Mouse (Mus musculus) midbrain, embryonic 15.5 days (tissue): ENCODE measurements around the gene Cmtm3. TPM values are rescaled to one million over a fixed set of nuclear protein-coding genes. Genes with fewer than 3 reads are reported as not detected.
A peak's percentile ranks its signal among the peaks of the same experiment; 100 is the strongest.
"Not testable (repeated sequence)": the region's sequence is repeated elsewhere in the genome, so short reads cannot be mapped to it uniquely, and the experiment has no call there.

ENCODE experiments used
- ATAC-seq: fragments of 200-750 bp; cut with Nextera tagmentation; replicated peaks from 2 replicates; pipeline ENCODE4 v1.8.0; 2017; ENCODE audit warnings: moderate TSS enrichment
- H3K27ac ChIP-seq: fragments of 300-500 bp; sonication (generic); 2 replicates; pipeline ENCODE4 v1.5.1; 2015; ENCODE audit warnings: mild to moderate bottlenecking, inconsistent platforms
- H3K27me3 ChIP-seq: fragments of 300-500 bp; sonication (generic); replicated peaks from 2 replicates; pipeline ENCODE4 v1.6.1; 2015; ENCODE audit warnings: inconsistent platforms
- H3K36me3 ChIP-seq: fragments of 300-500 bp; sonication (generic); replicated peaks from 2 replicates; pipeline ENCODE4 v1.6.1; 2015; ENCODE audit warnings: inconsistent platforms
- H3K4me1 ChIP-seq: fragments of 300-500 bp; sonication (generic); 2 replicates; pipeline ENCODE4 v1.6.1; 2015; ENCODE audit warnings: inconsistent platforms
- H3K4me2 ChIP-seq: fragments of 300-500 bp; sonication (generic); 2 replicates; pipeline ENCODE4 v1.6.1; 2015; ENCODE audit warnings: inconsistent platforms, mild to moderate bottlenecking, moderate library complexity
- H3K4me3 ChIP-seq: fragments of 300-500 bp; sonication (generic); 2 replicates; pipeline ENCODE4 v1.5.1; 2015; ENCODE audit warnings: mild to moderate bottlenecking, inconsistent platforms
- H3K9ac ChIP-seq: fragments of 300-500 bp; sonication (generic); 2 replicates; pipeline ENCODE4 v1.6.1; 2015; ENCODE audit warnings: mild to moderate bottlenecking, inconsistent platforms
- H3K9me3 ChIP-seq: fragments of 300-500 bp; sonication (generic); 2 replicates; pipeline ENCODE4 v1.6.1; 2016; ENCODE audit warnings: inconsistent platforms
- WGBS: fragments of 180-500 bp; shearing (Covaris S2); methylation state at CpG from one replicate; pipeline ENCODE4 v1.1.7; 2015; ENCODE audit warnings: mixed read lengths; 5-methylcytosine and 5-hydroxymethylcytosine counted together
- polyA plus RNA-seq: library from polyadenylated mRNA; unstranded; fragments of >200 nt; fragmentation: Nextera tagmentation; extraction: Ambion mirVana; gene quantifications from 2 replicates; pipeline ENCODE4 v1.2.1, GENCODE M21; 2015

Gene Cmtm3
- 33.2 and 37.2 TPM in 2 replicates for polyA plus RNA-seq

DNA sequence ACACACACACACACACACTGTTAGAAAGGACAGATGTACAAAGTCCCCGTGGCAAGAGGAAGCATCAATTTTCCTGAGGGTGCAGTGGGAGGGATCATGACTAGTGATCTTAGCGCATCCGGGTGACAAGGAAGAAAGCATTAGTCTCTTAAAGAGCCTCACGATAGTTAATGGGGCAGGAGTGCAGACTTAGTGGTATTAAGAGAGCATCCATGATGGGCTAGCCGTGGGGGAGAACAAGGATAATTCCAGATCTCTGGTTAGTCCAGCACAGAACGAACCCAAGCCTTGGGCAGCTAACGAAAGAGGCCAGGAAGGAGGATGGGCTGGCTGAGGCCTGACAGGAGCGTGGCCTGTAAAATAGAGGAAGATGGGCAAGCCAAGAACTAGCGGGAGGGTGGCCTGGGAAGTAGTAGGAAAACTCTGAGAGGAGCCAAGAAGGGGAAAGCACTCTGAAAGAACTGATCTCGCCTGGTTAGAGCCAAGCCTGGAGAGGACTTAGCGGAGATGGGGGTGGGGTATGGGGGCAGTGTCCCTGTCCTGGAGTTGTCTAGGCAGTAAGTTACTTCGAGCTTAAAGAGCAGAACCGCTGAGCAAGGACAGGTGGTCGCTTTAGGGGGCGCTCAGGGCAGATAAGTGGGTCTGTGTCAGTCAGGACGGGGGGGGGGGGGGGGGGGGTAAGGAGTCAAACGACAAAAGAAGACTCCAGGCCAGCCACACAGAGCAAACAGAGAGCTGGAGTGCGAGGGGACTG is at the start of gene Cmtm3:
Gene Cmtm3 (plus strand): TSS at position 182 of the 754 bp plus-strand sequence.
- no peaks in the 10 kb centered on the region for H3K27me3 ChIP-seq
- H3K9ac ChIP-seq, result peak within 1 kb of the TSS; percentile 38
- no peaks in the 10 kb centered on the region for H3K36me3 ChIP-seq
- no peaks in the 10 kb centered on the region for H3K9me3 ChIP-seq
- WGBS, result 12% methylated on average over 18 of the region's 18 CpGs
- H3K27ac ChIP-seq, result no peak within 1 kb of the TSS
- peak within 1 kb of the TSS; percentile 83 for H3K4me2 ChIP-seq
- H3K4me1 ChIP-seq, result peaks cover 17% of the 10 kb centered on the region
- ATAC-seq, result no peak
- H3K4me3 ChIP-seq, result peak within 1 kb of the TSS; percentile 51

GRCm38 (mm10) chr8:104293081-104293480 is 46.1 kb upstream of the Cmtm3 start, which contains the start of gene Cmtm2a:
Gene Cmtm2a (minus strand): TSS chr8:104293181.
- not testable (repeated sequence) for H3K4me3 ChIP-seq, H3K27me3 ChIP-seq, H3K9me3 ChIP-seq, H3K4me1 ChIP-seq, H3K9ac ChIP-seq, H3K27ac ChIP-seq, ATAC-seq, H3K4me2 ChIP-seq, H3K36me3 ChIP-seq
- 92% methylated on average over 12 of the region's 12 CpGs for WGBS

DNA sequence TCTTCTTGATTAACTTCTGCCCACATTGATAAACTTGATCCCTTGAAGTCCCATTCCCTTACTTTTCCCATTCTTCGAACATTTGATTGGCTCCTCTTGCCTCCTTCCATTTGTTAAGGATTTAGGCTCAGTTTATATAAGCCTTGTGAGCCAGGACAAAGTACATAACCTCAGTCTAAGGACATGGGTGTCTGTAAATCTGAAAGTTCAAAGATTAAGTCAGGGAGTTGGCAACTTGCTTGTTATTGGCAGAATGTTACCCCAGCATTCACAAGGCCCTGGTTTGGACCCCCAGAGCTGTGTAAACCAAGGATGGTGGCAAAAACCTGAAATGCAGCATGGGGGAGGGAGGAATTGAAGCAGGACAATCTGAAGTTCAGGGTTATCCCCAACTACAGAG is 44.8 kb upstream of the Cmtm3 start:
- no peak overlapping the region for H3K4me2 ChIP-seq
- no peak overlapping the region for H3K9ac ChIP-seq
- ATAC-seq, result no peak
- H3K4me1 ChIP-seq, result no peaks in the 10 kb centered on the region
- no peaks in the 10 kb centered on the region for H3K36me3 ChIP-seq
- WGBS, result 86% methylated on average over 1 of the region's 1 CpGs
- no peaks in the 10 kb centered on the region for H3K27me3 ChIP-seq
- H3K9me3 ChIP-seq, result no peaks in the 10 kb centered on the region
- no peak overlapping the region for H3K4me3 ChIP-seq
- H3K27ac ChIP-seq, result no peak overlapping the region

DNA sequence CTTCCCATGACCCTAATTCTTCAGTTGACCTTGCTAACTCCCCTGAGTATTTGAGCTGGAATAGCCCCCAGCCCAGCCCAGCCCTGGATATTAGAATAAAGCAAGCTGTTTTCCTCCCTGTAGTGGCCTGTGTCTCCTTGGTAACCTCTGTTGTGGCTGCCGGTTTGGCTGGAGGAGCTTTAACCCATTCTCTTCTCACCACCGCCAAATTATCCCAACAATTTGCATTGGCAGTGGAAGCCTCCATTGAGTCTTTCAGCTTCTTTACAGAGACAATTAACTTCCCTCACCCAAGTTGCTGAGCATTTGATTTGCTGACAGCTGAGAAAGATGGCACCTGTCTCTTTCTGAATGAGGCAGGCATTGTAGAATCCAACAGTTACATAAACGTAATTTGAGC is 37.6 kb upstream of the Cmtm3 start:
- 2% methylated on average over 3 of the region's 3 CpGs for WGBS
- not testable (repeated sequence) for H3K4me1 ChIP-seq, H3K36me3 ChIP-seq, H3K9me3 ChIP-seq, H3K9ac ChIP-seq, H3K4me2 ChIP-seq, H3K27me3 ChIP-seq, H3K27ac ChIP-seq, H3K4me3 ChIP-seq
- ATAC-seq, result 0 out of 2 replicates have a peak, but pooled peaks have one; percentile 72

DNA sequence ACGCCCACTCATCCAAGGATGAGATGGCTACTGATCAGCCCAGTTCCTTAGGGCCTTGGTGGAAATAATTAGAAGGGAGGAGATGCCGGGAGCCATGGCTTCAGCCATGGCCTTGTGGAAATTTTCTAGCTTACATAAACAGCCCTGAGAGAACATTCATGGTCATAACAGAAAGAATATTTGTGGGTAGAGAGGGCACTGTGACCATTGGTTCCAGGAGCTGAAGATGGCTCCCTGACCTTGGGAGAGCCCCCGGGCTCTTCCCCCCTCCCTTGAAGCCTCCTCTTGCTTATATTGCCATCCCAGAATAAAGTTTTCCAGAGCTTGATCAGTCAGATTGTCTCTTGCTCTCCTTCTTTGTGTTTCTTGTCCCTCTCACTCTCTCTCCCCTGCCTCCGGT is 36.7 kb upstream of the Cmtm3 start:
- not testable (repeated sequence) for H3K4me3 ChIP-seq, H3K36me3 ChIP-seq, H3K4me1 ChIP-seq, H3K27me3 ChIP-seq, H3K9me3 ChIP-seq, H3K4me2 ChIP-seq, H3K27ac ChIP-seq, H3K9ac ChIP-seq, ATAC-seq
- WGBS, result 94% methylated on average over 4 of the region's 4 CpGs

GRCm38 (mm10) chr8:104304962-104305361 is 34.2 kb upstream of the Cmtm3 start:
- H3K36me3 ChIP-seq, result no peaks in the 10 kb centered on the region
- no peak overlapping the region for H3K27ac ChIP-seq
- no peaks in the 10 kb centered on the region for H3K27me3 ChIP-seq
- no peak overlapping the region for H3K9ac ChIP-seq
- no peaks in the 10 kb centered on the region for H3K9me3 ChIP-seq
- H3K4me3 ChIP-seq, result no peak overlapping the region
- H3K4me2 ChIP-seq, result no peak overlapping the region
- no peak for ATAC-seq
- H3K4me1 ChIP-seq, result peaks cover 9% of the 10 kb centered on the region; the same call in 1 of the 2 replicates
- WGBS, result 89% methylated on average over 11 of the region's 11 CpGs

DNA sequence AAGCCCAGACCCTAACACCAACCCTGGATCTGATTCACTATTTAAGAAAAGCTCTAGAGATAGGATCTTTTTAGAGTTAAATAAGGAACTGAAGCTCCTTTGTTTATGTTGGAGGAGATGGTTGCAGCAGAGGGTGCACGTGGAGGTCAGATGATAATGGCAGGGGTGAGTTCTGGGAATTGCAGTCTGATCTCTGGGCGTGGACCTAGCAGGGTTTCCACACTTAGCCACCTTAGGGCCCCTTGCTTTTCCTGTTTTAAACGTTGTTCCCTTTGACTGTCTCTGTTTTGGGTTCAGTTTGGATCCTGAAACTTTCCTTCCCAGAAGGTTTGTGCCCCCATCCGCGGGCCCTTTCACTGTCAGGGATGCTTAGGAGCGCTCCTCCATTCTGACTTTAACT is 30.9 kb upstream of the Cmtm3 start:
- not testable (repeated sequence) for H3K27ac ChIP-seq, H3K27me3 ChIP-seq, H3K9me3 ChIP-seq, ATAC-seq, H3K9ac ChIP-seq, H3K36me3 ChIP-seq, H3K4me2 ChIP-seq, H3K4me3 ChIP-seq, H3K4me1 ChIP-seq
- 66% methylated on average over 6 of the region's 6 CpGs for whole genome bisulfite sequencing

DNA sequence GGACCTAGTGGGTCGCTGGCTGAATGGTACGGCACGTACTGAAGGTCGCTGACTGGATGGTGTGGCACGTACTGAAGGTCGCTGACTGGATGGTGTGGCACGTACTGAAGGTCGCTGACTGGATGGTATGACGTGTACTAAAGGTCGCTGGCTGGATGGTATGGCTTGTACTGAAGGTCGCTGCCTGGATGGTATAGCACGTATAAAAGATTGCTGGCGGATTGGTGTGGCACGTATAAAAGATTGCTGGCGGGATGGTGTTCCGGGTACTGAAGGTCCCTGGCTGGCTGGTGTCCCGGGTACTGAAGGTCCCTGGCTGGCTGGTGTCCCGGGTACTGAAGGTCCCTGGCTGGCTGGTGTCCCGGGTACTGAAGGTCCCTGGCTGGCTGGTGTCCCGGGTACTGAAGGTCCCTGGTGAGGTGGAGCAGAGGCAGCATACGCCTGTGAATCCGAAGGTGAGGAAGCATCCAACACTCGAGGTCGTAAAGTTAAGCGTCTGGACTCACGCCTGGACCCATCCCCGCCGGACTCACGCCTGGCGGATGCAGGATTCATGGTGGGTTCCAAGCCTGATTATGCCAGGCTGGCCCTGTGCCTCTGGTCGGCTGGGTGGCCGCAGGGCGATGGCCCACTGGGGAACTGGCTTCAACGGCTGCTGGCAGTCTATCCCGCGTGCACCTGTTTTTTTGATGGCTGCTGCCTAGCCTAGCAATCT is 29.6 kb upstream of the Cmtm3 start, which contains the start of the genes Gm45711 and Cmtm1:
Gene Gm45711 (minus strand): TSS at position 641 of the 715 bp plus-strand sequence.
Gene Cmtm1 (minus strand): TSS at position 705 of the 715 bp plus-strand sequence.
- not testable (repeated sequence) for H3K27ac ChIP-seq, ATAC-seq, H3K27me3 ChIP-seq, H3K4me2 ChIP-seq, H3K4me3 ChIP-seq, H3K9me3 ChIP-seq, H3K4me1 ChIP-seq, H3K9ac ChIP-seq, H3K36me3 ChIP-seq
- WGBS, result 93% methylated on average over 36 of the region's 36 CpGs

GRCm38 (mm10) chr8:104312023-104312422 is 27.2 kb upstream of the Cmtm3 start:
- ATAC-seq, H3K4me3 ChIP-seq, H3K9ac ChIP-seq, H3K4me2 ChIP-seq, H3K27me3 ChIP-seq, H3K27ac ChIP-seq, H3K36me3 ChIP-seq, H3K9me3 ChIP-seq, H3K4me1 ChIP-seq: not testable (repeated sequence)
- WGBS, result 95% methylated on average over 3 of the region's 3 CpGs

DNA sequence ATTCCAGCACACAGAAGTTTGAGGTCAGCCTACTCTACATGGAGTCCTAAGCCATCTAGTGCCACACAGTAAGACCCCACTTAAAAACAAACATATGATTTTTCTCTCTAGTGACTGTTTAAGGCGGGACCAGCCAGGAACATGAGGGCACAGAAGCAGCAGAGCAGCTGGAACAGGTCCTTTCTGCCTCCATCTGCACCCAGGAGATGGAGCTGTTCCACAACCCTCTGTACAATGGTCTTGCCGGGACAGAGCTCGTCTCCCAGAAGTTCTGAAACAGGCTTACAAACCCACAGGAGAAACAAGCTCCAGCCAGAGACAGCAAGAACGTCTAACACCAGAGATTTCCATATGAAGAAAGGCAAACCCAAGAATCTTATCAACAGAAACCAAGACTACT is 25.9 kb upstream of the Cmtm3 start:
- no peak overlapping the region for H3K27ac ChIP-seq
- H3K36me3 ChIP-seq, result no peaks in the 10 kb centered on the region
- H3K9ac ChIP-seq, result no peak overlapping the region
- no peak overlapping the region for H3K4me3 ChIP-seq
- ATAC-seq, result no peak
- no peaks in the 10 kb centered on the region for H3K27me3 ChIP-seq
- no peaks in the 10 kb centered on the region for H3K4me1 ChIP-seq
- H3K9me3 ChIP-seq, result no peaks in the 10 kb centered on the region
- no peak overlapping the region for H3K4me2 ChIP-seq
- 75% methylated on average over 4 of the region's 4 CpGs for WGBS

DNA sequence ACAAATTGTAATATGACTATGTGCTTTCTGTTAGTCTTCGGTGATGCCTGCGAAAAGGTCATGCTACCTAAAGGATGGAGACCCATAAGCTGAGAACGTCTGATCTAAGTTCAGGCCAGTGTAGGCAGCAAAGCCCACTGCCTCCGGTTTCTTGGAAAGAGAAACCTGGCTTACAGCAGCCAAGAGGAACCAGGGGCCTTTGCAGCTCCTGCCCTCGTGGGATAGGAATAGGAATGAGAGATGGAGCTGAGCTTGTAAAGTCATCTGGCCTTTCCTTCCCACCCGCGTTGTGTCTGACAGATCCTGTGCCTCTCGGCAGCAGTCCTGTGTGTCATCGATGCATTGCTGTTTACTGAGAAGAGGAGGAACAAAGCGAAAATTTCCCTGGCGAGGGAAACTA is 17.9 kb upstream of the Cmtm3 start, which contains the start of gene Gm11020:
Gene Gm11020 (plus strand): TSS at position 301 of the 400 bp plus-strand sequence.
- not testable (repeated sequence) for H3K27me3 ChIP-seq, H3K4me1 ChIP-seq, ATAC-seq, H3K36me3 ChIP-seq, H3K9me3 ChIP-seq, H3K27ac ChIP-seq, H3K9ac ChIP-seq, H3K4me3 ChIP-seq, H3K4me2 ChIP-seq
- WGBS, result 89% methylated on average over 11 of the region's 11 CpGs

DNA sequence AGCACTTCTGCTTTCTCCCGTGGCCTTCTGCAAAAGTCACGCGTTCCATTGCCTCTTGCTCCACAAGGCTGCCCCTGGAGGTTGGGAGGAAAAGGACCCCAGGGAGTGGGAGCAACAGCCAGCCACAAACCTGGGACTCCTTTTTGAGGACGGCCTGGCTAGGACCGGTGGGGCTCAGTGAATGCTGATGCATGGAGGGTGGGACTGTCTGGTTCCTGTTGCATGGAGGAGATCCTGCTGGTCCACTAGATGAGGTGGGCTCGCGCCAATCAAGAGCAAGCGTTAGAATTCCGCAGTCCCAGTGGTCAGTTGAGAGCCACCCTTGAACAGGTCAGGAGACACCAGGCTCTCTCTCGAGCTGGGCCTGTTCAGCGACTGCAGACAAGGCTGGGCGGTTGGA is 17.3 kb upstream of the Cmtm3 start, which contains the start of gene Cmtm2b:
Gene Cmtm2b (plus strand): TSS at position 301 of the 400 bp plus-strand sequence.
- 93% methylated on average over 12 of the region's 12 CpGs for WGBS
- not testable (repeated sequence) for H3K9me3 ChIP-seq, H3K4me3 ChIP-seq, H3K9ac ChIP-seq, H3K36me3 ChIP-seq, H3K4me2 ChIP-seq, H3K27me3 ChIP-seq, ATAC-seq, H3K27ac ChIP-seq, H3K4me1 ChIP-seq
